Mouse (Mus musculus) myocyte (in vitro differentiated cells): ENCODE data around the gene Zfp141.
"Not testable (repeated sequence)": the region's sequence is repeated elsewhere in the genome, so short reads cannot be mapped to it uniquely, and the experiment has no call there.

Source experiments
- CEBPB ChIP-seq: IDR thresholded peaks from 2 replicates; pipeline ENCODE4 v1.6.1; 2011; ENCODE audit warnings: mild to moderate bottlenecking, moderate library complexity; ENCODE audit not compliant: poor library complexity, insufficient read depth, severe bottlenecking
- E2F4 ChIP-seq: IDR thresholded peaks from one replicate; pipeline ENCODE4 v1.6.1; 2011; ENCODE audit warnings: mild to moderate bottlenecking, control low read depth, moderate library complexity; ENCODE audit not compliant: insufficient read depth
- MAX ChIP-seq: IDR thresholded peaks from one replicate; pipeline ENCODE4 v1.6.1; 2011; ENCODE audit warnings: low read depth, mild to moderate bottlenecking, control low read depth
- MYOD1 ChIP-seq, 3 experiments: IDR thresholded peaks; one replicate each; pipeline ENCODE4 v1.6.1; 2011; ENCODE audit warnings: control low read depth in 2 of 3, low read depth in 2 of 3, mild to moderate bottlenecking in 2 of 3, moderate library complexity in 1 of 3; ENCODE audit not compliant: insufficient read length in 2 of 3, control insufficient read depth in 1 of 3
- MYOG ChIP-seq, 3 experiments: IDR thresholded peaks; one replicate each; pipeline ENCODE4 v1.6.1; 2011; ENCODE audit warnings: control low read depth in 2 of 3, low read depth in 2 of 3, mild to moderate bottlenecking in 2 of 3; ENCODE audit not compliant: insufficient read length in 2 of 3, control insufficient read depth in 1 of 3, insufficient read depth in 1 of 3
- POLR2A ChIP-seq: IDR thresholded peaks from one replicate; pipeline ENCODE4 v1.6.1; 2011; ENCODE audit warnings: low read depth, mild to moderate bottlenecking, control low read depth, moderate library complexity; ENCODE audit not compliant: insufficient read length
- POLR2AphosphoS2 ChIP-seq: IDR thresholded peaks from one replicate; pipeline ENCODE4 v1.6.1; 2011; ENCODE audit warnings: low read depth, control low read depth; ENCODE audit not compliant: insufficient read length
- REST ChIP-seq: IDR thresholded peaks from one replicate; pipeline ENCODE4 v1.6.1; 2011; ENCODE audit warnings: mild to moderate bottlenecking, control low read depth, moderate library complexity; ENCODE audit not compliant: insufficient read depth, insufficient read length
- SRF ChIP-seq: IDR thresholded peaks from one replicate; pipeline ENCODE4 v1.6.1; 2011; ENCODE audit warnings: low read depth; ENCODE audit not compliant: control insufficient read depth, insufficient read length
- TCF12 ChIP-seq: IDR thresholded peaks from one replicate; pipeline ENCODE4 v1.6.1; 2011; ENCODE audit warnings: mild to moderate bottlenecking, control low read depth; ENCODE audit not compliant: poor library complexity, insufficient read depth, severe bottlenecking
- USF1 ChIP-seq: IDR thresholded peaks from one replicate; pipeline ENCODE4 v1.6.1; 2011; ENCODE audit warnings: low read depth, mild to moderate bottlenecking, control low read depth, moderate library complexity

GRCm38 (mm10) chr7:42505588-42505987 is at the start of gene Zfp141:
- TF ChIP-seq E2F4; USF1; MYOD1 (IDR thresholded peaks at IDR 0.05; ENCODE audit: control insufficient read depth in 1 of 3, insufficient read length in 2 of 3, low read depth in 2 of 3); SRF; MYOG (IDR thresholded peaks at IDR 0.05; ENCODE audit: control insufficient read depth in 1 of 3, insufficient read depth in 1 of 3, insufficient read length in 2 of 3, low read depth in 2 of 3); TCF12; MAX; CEBPB; REST: not testable (repeated sequence)
- TF ChIP-seq POLR2A (peak; percentile 45), POLR2AphosphoS2 (peak; percentile 20)
